Mouse (Mus musculus): ENCODE measurements around the gene Nudt7.

DNA sequence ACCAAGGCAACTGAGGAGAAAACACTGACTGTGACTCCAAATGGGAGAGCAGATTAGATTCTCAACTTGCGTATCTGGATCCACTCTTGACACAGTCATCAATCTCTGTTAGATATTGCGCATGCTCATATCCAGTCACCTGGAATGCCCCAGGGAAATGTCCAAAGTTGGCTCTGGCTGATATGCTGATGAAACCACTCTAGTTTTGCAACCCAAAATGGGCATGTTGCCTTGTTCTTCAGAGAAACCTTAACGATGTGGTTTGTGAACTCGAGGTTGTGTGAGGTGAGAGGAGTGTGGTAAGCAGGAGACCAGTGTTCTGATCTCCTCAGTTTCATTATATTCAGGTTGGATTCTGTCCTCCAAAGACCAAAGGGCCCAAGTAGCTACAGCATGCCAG, 38.8 kb upstream of the Nudt7 start:
- TF ChIP-seq POLR2A (IDR thresholded peaks at IDR 0.05; ENCODE audit: control insufficient read depth, low read depth, low read length) = no peak
- no peak for TF ChIP-seq CTCF (IDR thresholded peaks at IDR 0.05; ENCODE audit: control insufficient read depth, insufficient read depth, insufficient replicate concordance, low read depth, low read length)
